Mouse (Mus musculus) limb, embryonic 13.5 days (tissue): ENCODE results near the gene Akt3. TPM values are rescaled to one million over a fixed set of nuclear protein-coding genes. Genes with fewer than 3 reads are reported as not detected.

ENCODE experiments used
- ATAC-seq: fragments of 200-750 bp; cut with Nextera tagmentation; 2 replicates; pipeline ENCODE4 v1.8.0; 2017; ENCODE audit warnings: low read depth, moderate number of reproducible peaks, moderate TSS enrichment; ENCODE audit not compliant: low FRiP score
- H3K27ac ChIP-seq: fragments of 300-500 bp; sonication (generic); 2 replicates; pipeline ENCODE4 v1.5.1; 2015; ENCODE audit warnings: inconsistent platforms, mild to moderate bottlenecking, moderate library complexity
- H3K27me3 ChIP-seq: fragments of 300-500 bp; sonication (generic); 2 replicates; pipeline ENCODE4 v1.6.1; 2015; ENCODE audit warnings: mild to moderate bottlenecking, inconsistent platforms
- H3K36me3 ChIP-seq: fragments of 300-500 bp; sonication (generic); 2 replicates; pipeline ENCODE4 v1.6.1; 2015; ENCODE audit warnings: inconsistent platforms, mild to moderate bottlenecking, moderate library complexity
- H3K4me1 ChIP-seq: fragments of 300-500 bp; sonication (generic); 2 replicates; pipeline ENCODE4 v1.6.1; 2015; ENCODE audit warnings: inconsistent platforms
- H3K4me2 ChIP-seq: fragments of 300-500 bp; sonication (generic); replicated peaks from 2 replicates; pipeline ENCODE4 v1.6.1; 2015; ENCODE audit warnings: inconsistent platforms, mild to moderate bottlenecking, moderate library complexity
- H3K4me3 ChIP-seq: fragments of 300-500 bp; sonication (generic); 2 replicates; pipeline ENCODE4 v1.5.1; 2015; ENCODE audit warnings: moderate library complexity, mild to moderate bottlenecking, inconsistent platforms
- H3K9ac ChIP-seq: fragments of 300-500 bp; sonication (generic); 2 replicates; pipeline ENCODE4 v1.6.1; 2015; ENCODE audit warnings: mild to moderate bottlenecking, inconsistent platforms
- H3K9me3 ChIP-seq: fragments of 300-500 bp; sonication (generic); 2 replicates; pipeline ENCODE4 v1.6.1; 2016; ENCODE audit warnings: inconsistent platforms
- WGBS: fragments of 180-500 bp; shearing (Covaris S2); methylation state at CpG from one replicate; pipeline ENCODE4 v1.1.7; 2015; 5-methylcytosine and 5-hydroxymethylcytosine counted together
- polyA plus RNA-seq: library from polyadenylated mRNA; unstranded; fragments of >200 nt; fragmentation: Nextera tagmentation; extraction: Ambion mirVana; gene quantifications from 2 replicates; pipeline ENCODE4 v1.2.1, GENCODE M21; 2015

Akt3 gene
- polyA plus RNA-seq, 1 experiment from 2014 or later = 7.1 TPM

DNA sequence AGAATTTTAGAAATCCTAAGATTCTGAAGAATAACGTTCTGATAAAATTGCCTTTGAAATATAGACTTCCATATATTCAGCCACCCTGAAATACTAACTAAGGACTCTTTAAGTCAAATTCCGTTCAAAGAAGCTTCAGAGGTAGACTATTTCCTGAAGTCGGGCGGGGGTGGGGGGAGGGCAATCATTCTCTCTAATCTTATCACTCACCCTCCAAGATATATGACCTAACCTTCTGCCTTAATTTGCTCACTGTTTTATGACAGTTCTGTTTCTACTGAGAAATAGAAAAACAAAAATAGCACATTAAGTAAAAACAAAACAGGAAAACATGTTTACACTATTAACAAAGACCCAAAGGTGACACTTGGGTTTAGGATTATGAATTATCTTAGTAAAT is 169.0 kb downstream of the Akt3 start:
- no peak for ATAC-seq
- no peak overlapping the region for H3K4me3 ChIP-seq
- H3K27ac ChIP-seq = no peak overlapping the region
- no peak overlapping the region for H3K9ac ChIP-seq
- no peak overlapping the region for H3K4me2 ChIP-seq
- H3K27me3 ChIP-seq = no peaks in the 10 kb centered on the region
- H3K4me1 ChIP-seq = no peaks in the 10 kb centered on the region
- no peaks in the 10 kb centered on the region for H3K36me3 ChIP-seq
- no peaks in the 10 kb centered on the region for H3K9me3 ChIP-seq
- WGBS = 70% methylated on average over 4 of the region's 4 CpGs

DNA sequence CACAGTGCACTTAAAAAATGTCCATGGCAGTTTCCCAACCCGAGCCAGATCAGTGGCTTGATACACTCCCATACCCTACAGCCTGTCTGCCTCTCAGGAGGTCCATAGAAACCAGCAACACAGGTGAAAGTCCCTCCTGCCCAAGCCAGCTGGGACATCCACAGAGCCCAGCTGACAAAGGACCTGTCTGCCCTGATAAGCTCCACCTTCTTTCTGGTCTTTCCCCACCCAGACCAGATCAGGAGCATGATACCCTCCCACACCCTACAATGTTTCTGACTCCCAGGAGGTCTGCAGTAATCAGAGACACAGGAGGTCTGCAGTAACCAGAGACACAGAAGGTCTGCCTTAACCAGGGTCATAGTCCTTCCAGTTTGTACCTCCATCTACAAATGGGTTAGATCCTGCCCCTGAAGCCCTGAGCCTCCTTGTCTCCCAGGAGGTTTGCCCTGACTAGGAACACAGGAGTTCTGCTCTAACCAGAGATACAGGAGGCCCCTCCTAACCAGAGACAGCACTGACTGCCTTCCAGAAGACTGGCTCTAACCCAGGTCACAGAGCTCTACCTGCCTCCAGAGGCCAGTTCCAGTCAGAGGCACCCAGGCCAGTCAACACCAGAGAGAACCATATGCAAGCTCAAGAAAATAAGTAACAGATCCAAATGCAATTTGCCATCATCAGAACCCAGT is 175.9 kb downstream of the Akt3 start:
- Histone ChIP-seq H3K9ac (no peak overlapping the region), H3K4me3 (no peak overlapping the region), H3K4me2 (no peak overlapping the region), H3K9me3 (no peaks in the 10 kb centered on the region), H3K27ac (no peak overlapping the region), H3K27me3 (no peaks in the 10 kb centered on the region), H3K4me1 (peaks cover 4% of the 10 kb centered on the region; the same call in 1 of the 2 replicates), H3K36me3 (no peaks in the 10 kb centered on the region)
- 77% methylated on average over 1 of the region's 1 CpGs for WGBS
- ATAC-seq = no peak

DNA sequence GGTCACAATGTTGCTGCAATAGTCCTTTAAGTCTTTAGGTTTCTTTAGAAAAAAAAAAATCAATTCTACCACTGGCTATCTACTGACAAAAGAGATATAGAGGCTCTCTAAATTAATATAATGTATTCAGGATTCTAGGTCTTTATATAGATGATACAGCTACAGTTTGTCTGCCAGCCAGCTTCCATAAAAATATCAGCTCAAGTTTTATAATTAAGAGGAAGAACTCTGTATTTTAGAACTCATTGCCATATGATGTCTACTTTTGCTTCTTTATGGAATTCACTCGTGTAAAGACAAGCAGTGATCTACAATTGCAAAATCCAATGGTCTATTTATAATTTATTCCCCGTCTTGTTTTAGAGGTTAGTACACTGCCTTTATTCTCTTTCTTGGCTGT is 188.8 kb downstream of the Akt3 start:
- Histone ChIP-seq H3K9ac (no peak overlapping the region), H3K27me3 (no peaks in the 10 kb centered on the region), H3K4me1 (0 out of 2 replicates have a peak, but pooled peaks cover 4% of the 10 kb centered on the region), H3K36me3 (peaks cover 6% of the 10 kb centered on the region), H3K4me3 (no peak overlapping the region), H3K27ac (no peak overlapping the region), H3K4me2 (no peak overlapping the region), H3K9me3 (no peaks in the 10 kb centered on the region)
- 85% methylated on average over 2 of the region's 2 CpGs for WGBS
- ATAC-seq = no peak

DNA sequence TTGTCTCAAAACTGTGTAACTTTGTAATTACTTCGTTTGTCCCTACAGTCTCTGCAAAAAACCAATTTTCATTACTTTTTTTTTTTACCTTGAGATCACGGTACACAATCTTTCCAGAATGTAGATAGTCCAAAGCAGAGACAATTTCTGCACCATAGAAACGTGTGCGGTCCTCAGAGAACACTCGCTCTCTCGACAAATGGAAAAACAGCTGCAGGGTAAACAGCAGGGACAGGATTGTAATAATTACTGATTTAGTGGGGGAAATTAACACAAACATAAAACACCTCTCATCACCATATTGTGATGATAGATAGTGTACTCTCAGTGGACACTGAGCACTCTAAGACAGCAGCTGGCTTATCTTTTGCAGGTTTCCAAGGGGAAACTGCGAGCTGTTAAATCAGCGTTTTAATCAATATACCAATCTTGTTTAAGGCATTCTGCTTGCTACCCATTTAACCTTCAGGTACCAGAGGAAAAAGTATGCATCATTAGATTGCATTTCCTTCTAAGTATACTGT is 190.8 kb downstream of the Akt3 start:
- no peak for ATAC-seq
- H3K4me2 ChIP-seq = no peak overlapping the region

DNA sequence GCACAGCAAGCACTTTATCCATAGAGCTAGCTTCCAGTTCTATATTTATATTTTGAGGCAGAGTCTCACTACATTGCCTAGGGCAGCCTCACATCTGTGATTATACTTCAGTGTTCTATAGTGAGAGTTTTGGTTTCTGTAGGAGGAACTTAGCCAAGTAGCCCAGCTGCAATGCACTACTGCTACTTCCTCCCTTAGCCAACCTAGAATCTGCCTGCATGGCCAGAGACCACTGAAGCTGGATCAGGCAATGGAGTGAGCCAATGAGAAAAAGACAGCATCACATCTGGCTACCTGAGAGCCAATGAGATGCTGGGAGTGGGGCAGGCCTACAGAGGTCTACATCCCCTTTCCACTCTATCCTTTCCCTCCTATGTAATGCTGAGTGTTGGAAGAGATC is 192.3 kb downstream of the Akt3 start:
- Histone ChIP-seq H3K9me3 (no peaks in the 10 kb centered on the region), H3K27me3 (no peaks in the 10 kb centered on the region), H3K4me3 (no peak overlapping the region), H3K9ac (no peak overlapping the region), H3K36me3 (peaks cover 10% of the 10 kb centered on the region), H3K4me2 (no peak overlapping the region), H3K27ac (no peak overlapping the region), H3K4me1 (0 out of 2 replicates have a peak, but pooled peaks cover 4% of the 10 kb centered on the region)
- no peak for ATAC-seq

More for the DNA sequence above, 190.8 kb downstream of the Akt3 start:
- no peak overlapping the region for H3K4me3 ChIP-seq
- peaks cover 7% of the 10 kb centered on the region for H3K36me3 ChIP-seq
- no peak overlapping the region for H3K27ac ChIP-seq
- H3K9me3 ChIP-seq = no peaks in the 10 kb centered on the region
- no peaks in the 10 kb centered on the region for H3K27me3 ChIP-seq
- H3K4me1 ChIP-seq = 0 out of 2 replicates have a peak, but pooled peaks cover 4% of the 10 kb centered on the region
- H3K9ac ChIP-seq = no peak overlapping the region
- 60% methylated on average over 8 of the region's 8 CpGs for WGBS

DNA sequence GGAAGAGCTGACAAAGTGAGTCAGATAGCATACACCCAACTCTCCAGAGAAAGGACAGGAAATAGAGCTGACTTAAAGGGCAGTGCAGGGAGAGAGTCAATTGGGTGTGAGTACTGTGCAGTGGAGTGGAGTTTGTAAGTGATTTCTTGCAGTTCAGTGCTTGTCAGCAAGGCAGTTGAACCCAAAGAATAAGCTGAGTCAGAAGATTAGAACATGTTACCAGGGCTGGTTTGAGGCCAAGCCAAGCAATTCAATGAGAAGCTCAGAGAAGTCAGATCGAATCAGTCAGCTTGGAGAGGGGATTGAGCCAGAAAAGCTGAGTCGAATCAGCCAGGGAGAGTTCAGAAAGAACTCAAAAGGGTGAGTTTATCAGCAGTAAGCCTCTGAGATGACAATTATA is 196.2 kb downstream of the Akt3 start:
- no peak for ATAC-seq
- no peak overlapping the region for H3K4me3 ChIP-seq
- no peaks in the 10 kb centered on the region for H3K9me3 ChIP-seq
- no peaks in the 10 kb centered on the region for H3K27me3 ChIP-seq
- no peak overlapping the region for H3K27ac ChIP-seq
- 87% methylated on average over 2 of the region's 2 CpGs for WGBS
- no peak overlapping the region for H3K9ac ChIP-seq
- H3K4me2 ChIP-seq = no peak overlapping the region
- no peaks in the 10 kb centered on the region for H3K4me1 ChIP-seq
- peaks cover 10% of the 10 kb centered on the region for H3K36me3 ChIP-seq

DNA sequence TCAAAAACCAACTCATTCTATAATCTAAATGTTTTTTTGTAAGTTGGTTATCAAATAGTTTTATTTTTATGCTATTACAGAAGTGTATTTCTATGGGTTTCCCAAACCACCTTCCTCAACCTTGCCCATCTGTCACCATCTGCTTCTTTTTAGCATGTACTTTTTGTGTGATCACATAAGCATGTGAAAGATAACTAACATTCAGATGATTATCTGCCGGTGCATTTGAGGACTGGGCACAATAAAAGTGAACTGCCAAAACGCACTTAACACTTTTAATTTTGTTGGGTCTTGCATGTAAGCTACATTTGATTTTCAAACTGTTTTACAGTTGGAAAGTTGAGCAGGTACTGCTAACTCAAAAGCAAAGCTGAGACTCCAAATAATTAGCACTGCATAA is 203.1 kb downstream of the Akt3 start:
- ATAC-seq = no peak
- no peaks in the 10 kb centered on the region for H3K27me3 ChIP-seq
- H3K9me3 ChIP-seq = no peaks in the 10 kb centered on the region
- no peak overlapping the region for H3K9ac ChIP-seq
- H3K4me1 ChIP-seq = 0 out of 2 replicates have a peak, but pooled peaks cover 7% of the 10 kb centered on the region
- no peak overlapping the region for H3K4me2 ChIP-seq
- no peak overlapping the region for H3K4me3 ChIP-seq
- no peaks in the 10 kb centered on the region for H3K36me3 ChIP-seq
- no peak overlapping the region for H3K27ac ChIP-seq
- 63% methylated on average over 2 of the region's 2 CpGs for WGBS

DNA sequence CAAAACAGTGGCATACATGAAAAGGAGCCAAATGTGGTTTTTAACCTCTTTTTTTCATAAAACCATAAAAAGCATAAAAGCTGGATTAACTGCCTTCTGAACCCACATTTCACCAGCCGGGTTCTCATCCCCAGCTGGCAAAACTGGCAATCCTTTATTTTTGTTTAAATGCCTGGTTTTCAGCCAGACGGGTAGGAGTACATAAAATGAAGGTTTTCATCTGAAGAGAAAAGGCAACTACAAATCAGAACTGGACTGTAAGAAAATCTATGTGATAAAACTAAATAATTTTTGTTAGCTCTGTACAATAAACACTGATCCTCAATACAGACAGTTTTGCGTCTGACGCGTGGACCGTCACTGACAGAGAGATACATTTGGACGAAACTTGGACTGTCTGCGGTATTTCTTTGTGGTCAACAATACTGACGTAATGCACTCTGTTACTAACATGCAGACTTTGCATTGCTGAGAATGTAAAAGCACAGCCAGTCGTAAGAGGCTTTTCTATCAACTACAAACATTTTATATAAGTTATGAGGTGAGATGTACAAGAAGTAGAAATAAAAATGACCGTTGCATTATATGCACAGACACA is 206.5 kb downstream of the Akt3 start:
- Histone ChIP-seq H3K36me3 (0 out of 2 replicates have a peak, but pooled peaks cover 4% of the 10 kb centered on the region), H3K4me2 (no peak overlapping the region), H3K9ac (no peak overlapping the region), H3K4me3 (no peak overlapping the region), H3K9me3 (no peaks in the 10 kb centered on the region), H3K4me1 (0 out of 2 replicates have a peak, but pooled peaks cover 7% of the 10 kb centered on the region), H3K27me3 (no peaks in the 10 kb centered on the region), H3K27ac (no peak overlapping the region)
- ATAC-seq = no peak
- 75% methylated on average over 11 of the region's 11 CpGs for WGBS

DNA sequence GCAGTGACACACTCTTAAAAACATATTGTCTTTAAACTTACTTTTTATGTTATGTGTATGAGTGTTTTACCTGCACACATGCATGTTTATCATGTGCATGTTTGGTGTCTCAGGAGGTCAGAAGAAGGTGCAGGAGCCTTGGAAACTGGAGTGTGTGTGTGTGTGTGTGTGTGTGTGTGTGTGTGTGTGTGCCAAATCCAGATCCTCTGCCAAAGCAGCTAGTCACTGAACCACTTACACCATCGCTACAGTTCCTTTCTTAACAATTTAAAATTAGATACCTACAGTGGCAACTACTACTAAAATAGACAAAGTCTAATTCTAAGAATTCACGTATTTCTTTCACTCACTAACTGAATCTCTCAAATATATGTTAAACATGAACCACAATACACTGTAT is 209.2 kb downstream of the Akt3 start:
- 92% methylated on average over 2 of the region's 2 CpGs for WGBS
- H3K9ac ChIP-seq = no peak overlapping the region
- no peak overlapping the region for H3K27ac ChIP-seq
- H3K4me1 ChIP-seq = 0 out of 2 replicates have a peak, but pooled peaks cover 7% of the 10 kb centered on the region
- no peaks in the 10 kb centered on the region for H3K27me3 ChIP-seq
- no peak for ATAC-seq
- 0 out of 2 replicates have a peak, but pooled peaks cover 4% of the 10 kb centered on the region for H3K36me3 ChIP-seq
- no peaks in the 10 kb centered on the region for H3K9me3 ChIP-seq
- no peak overlapping the region for H3K4me2 ChIP-seq
- H3K4me3 ChIP-seq = no peak overlapping the region

DNA sequence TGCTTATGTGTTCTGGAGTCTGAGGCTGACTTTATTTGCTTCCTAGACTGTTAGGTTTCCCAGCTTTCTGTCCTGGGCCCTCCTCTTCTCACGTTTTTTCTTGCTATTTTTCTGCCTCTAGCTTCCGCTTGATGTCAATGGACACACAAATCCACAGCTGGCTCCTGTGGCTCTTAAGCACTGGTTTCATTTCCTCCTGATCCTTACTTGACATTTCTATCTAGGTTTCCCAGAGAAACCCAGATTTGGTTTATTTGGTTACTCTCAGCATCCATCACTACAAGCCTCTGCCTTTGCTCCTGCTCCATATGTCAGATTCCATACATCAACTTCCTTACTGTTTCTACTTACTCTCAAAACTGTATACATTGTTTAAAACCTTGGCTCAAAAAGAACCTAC is 211.0 kb downstream of the Akt3 start:
- H3K4me1 ChIP-seq = 0 out of 2 replicates have a peak, but pooled peaks cover 7% of the 10 kb centered on the region
- no peak overlapping the region for H3K4me2 ChIP-seq
- H3K9me3 ChIP-seq = no peaks in the 10 kb centered on the region
- ATAC-seq = no peak
- 0 out of 2 replicates have a peak, but pooled peaks cover 4% of the 10 kb centered on the region for H3K36me3 ChIP-seq
- H3K27me3 ChIP-seq = no peaks in the 10 kb centered on the region
- H3K9ac ChIP-seq = no peak overlapping the region
- 73% methylated on average over 2 of the region's 2 CpGs for WGBS
- no peak overlapping the region for H3K4me3 ChIP-seq
- H3K27ac ChIP-seq = no peak overlapping the region

DNA sequence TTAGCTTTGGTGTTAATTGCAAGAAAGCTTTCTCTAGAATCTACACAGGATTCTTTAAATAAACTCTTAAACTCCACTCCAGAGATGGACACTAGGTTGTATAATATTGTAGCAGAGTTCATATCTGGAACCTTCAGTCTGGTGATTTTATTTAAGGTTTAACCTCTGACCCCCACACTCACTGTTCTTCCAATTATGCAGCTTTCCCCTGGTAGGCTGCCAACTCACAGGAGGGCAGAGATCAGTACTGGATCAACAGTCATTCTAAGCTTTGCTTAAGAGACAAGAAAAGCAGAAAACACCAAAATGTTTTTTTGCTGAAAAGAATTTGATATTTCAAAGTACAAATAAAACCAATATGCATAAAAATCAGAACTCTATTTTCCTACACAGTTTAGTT is 212.1 kb downstream of the Akt3 start:
- Histone ChIP-seq H3K4me1 (no peaks in the 10 kb centered on the region), H3K4me3 (no peak overlapping the region), H3K27me3 (no peaks in the 10 kb centered on the region), H3K9ac (no peak overlapping the region), H3K27ac (no peak overlapping the region), H3K4me2 (no peak overlapping the region), H3K9me3 (no peaks in the 10 kb centered on the region), H3K36me3 (0 out of 2 replicates have a peak, but pooled peaks cover 4% of the 10 kb centered on the region)
- no peak for ATAC-seq

DNA sequence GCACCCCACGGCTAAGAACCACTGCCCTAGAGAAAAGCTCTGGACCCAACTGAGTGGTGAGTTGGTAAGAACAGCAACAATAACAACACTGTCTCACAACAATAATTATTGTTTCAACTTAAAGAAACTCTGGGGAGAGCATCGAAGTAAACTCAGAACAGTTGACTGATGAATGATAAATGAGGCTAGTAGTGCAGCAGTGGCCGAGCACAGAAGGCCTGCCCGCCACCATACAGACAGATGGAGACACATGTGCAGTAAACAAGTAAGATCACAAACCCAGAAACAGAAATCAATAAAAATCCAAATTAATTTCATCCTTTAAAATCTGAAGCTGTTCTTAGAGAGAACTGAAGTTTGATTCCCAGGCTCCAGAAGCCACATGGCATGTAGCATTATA is 217.9 kb downstream of the Akt3 start:
- WGBS = 67% methylated on average over 4 of the region's 4 CpGs
- Histone ChIP-seq H3K27me3 (no peaks in the 10 kb centered on the region), H3K4me3 (no peak overlapping the region), H3K36me3 (no peaks in the 10 kb centered on the region), H3K4me2 (no peak overlapping the region), H3K9me3 (no peaks in the 10 kb centered on the region), H3K4me1 (no peaks in the 10 kb centered on the region), H3K27ac (no peak overlapping the region), H3K9ac (no peak overlapping the region)
- ATAC-seq = no peak
